Mouse (Mus musculus) retina, embryonic 14.5 days (tissue): ENCODE results near the gene Arhgap31.
"Not testable (repeated sequence)": the region's sequence is repeated elsewhere in the genome, so short reads cannot be mapped to it uniquely, and the experiment has no call there.

Experiments used
- DNase-seq: peaks from one replicate; pipeline ENCODE4 v3.0.0-alpha.2; 2015; ENCODE audit warnings: low spot score

The Arhgap31 gene

GRCm38 (mm10) chr16:38683094-38683493 lies 30.0 kb downstream of the Arhgap31 start:
- no peak for DNase-seq

- no peak for DNase-seq
These were observed 31.8 kb downstream of the Arhgap31 start for GRCm38 (mm10) chr16:38681313-38681712.

GRCm38 (mm10) chr16:38679431-38680021 lies 33.5 kb downstream of the Arhgap31 start:
- DNase-seq, result no peak

GRCm38 (mm10) chr16:38678853-38679252 lies 34.2 kb downstream of the Arhgap31 start:
- no peak for DNase-seq

- DNase-seq, result not testable (repeated sequence)
These were observed 35.1 kb downstream of the Arhgap31 start for GRCm38 (mm10) chr16:38677941-38678340.

GRCm38 (mm10) chr16:38677171-38677570 lies 35.9 kb downstream of the Arhgap31 start:
- DNase-seq, result no peak

- DNase-seq, result no peak
These were observed 36.4 kb downstream of the Arhgap31 start for GRCm38 (mm10) chr16:38676647-38677046.

GRCm38 (mm10) chr16:38675600-38676335 lies 37.3 kb downstream of the Arhgap31 start:
- DNase-seq, result no peak

GRCm38 (mm10) chr16:38674891-38675290 lies 38.2 kb downstream of the Arhgap31 start:
- DNase-seq, result no peak

- DNase-seq, result peak; percentile 34
These were observed 39.6 kb downstream of the Arhgap31 start for GRCm38 (mm10) chr16:38673511-38673910.

GRCm38 (mm10) chr16:38672947-38673346 lies 40.1 kb downstream of the Arhgap31 start:
- DNase-seq, result no peak

- DNase-seq, result no peak
These were observed 40.7 kb downstream of the Arhgap31 start for GRCm38 (mm10) chr16:38672370-38672769.

- DNase-seq, result peak; percentile 25
These were observed 42.3 kb downstream of the Arhgap31 start for GRCm38 (mm10) chr16:38670621-38671390.

GRCm38 (mm10) chr16:38668871-38669675 lies 44.0 kb downstream of the Arhgap31 start:
- no peak for DNase-seq

GRCm38 (mm10) chr16:38666523-38666922 lies 46.6 kb downstream of the Arhgap31 start:
- no peak for DNase-seq

GRCm38 (mm10) chr16:38666016-38666415 lies 47.1 kb downstream of the Arhgap31 start:
- DNase-seq, result no peak

GRCm38 (mm10) chr16:38662575-38662974 lies 50.5 kb downstream of the Arhgap31 start:
- DNase-seq, result no peak

- DNase-seq, result no peak
These were observed 58.8 kb downstream of the Arhgap31 start for GRCm38 (mm10) chr16:38654308-38654707.

- no peak for DNase-seq
These were observed 59.6 kb downstream of the Arhgap31 start for GRCm38 (mm10) chr16:38653390-38653871.

- DNase-seq, result no peak
These were observed 60.4 kb downstream of the Arhgap31 start for GRCm38 (mm10) chr16:38652653-38653052.

GRCm38 (mm10) chr16:38651721-38652231 lies 61.3 kb downstream of the Arhgap31 start:
- no peak for DNase-seq

GRCm38 (mm10) chr16:38651306-38651705 lies 61.8 kb downstream of the Arhgap31 start:
- no peak for DNase-seq
